Mouse (Mus musculus) cerebellum, postnatal 36 days (tissue): ENCODE measurements around the gene Amelx.

Source experiments
- DNase-seq, 2 experiments: peaks; one replicate each; pipeline ENCODE4 v3.0.0; 2021 to 2022; ENCODE audit warnings: mixed read lengths in 2 of 2

Amelx gene

DNA sequence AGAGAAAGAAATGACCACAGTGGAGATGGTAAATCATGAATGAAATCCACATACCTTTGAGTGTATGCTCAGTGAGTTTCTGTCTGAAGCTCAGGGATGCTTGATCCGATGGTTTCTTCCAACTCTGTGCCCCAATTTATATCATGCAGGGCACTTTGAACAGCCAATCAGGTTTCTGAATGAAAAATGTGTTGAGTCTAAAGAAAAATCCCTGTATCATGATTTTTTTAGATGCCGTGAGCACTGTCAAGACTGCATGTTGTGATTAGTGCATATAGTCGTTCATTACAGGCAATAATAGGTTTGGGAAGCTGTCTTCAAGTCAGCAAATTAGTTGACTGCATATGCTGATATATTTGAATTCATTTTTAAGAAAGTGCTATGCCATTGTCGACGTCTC is at the start of gene Amelx:
TSS of gene Amelx (minus strand) at position 101 of the 400 bp plus-strand sequence.
- no peak for DNase-seq

DNA sequence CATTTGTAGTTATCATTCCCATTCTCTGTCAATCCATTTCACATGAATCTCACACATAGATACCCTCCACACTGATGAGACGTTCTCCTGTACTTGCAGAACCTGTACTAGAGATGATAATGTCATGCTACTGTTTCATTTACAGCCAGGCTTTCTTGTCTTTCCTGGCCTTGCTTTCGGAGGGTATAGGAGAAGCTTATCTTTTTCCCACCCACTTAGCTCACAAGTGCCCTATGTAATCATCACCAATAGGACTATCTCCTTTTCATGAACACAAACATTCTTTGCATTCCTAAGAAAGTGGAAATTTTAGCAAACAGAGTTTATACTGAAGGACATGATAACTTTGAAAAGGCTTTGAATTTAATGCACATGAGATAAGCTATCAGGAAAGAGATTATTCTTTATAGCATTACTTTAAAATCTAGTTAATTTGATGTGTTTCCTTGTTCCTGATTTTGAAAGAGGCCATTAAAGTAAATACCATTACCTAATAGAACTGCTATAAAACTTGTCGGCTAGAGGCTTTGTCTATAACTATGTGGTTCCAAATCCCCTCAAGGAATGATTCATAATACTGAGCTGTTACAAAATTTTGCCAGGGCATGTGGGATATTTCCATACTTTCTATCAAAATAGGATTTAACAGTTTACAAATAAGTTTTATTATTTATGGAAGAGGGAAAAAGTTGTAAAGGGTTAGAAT is 35.5 kb upstream of the Amelx start:
- DNase-seq = no peak

- DNase-seq = no peak
Measured at GRCm38 (mm10) chrX:169220064-169220463, 33.1 kb upstream of the Amelx start.

DNA sequence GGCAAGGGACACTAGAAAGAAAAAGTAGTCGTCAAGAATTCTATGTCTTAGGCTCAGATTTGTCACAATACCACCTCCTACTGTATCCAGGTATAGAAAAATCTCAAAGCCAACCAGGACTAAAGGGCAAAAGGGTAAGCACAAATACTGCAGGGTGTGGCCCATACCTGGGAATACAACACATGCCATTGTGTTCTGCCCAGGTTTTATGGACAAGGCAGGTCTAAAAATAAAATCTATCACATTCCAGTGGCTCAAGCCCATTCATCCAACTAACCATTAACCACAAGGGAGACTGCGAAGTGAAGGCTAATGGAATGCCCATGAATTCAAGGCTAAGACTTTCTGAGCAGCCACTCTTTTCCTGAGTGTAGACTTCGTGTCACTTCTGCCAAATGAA is 23.0 kb upstream of the Amelx start:
- DNase-seq = no peak

DNA sequence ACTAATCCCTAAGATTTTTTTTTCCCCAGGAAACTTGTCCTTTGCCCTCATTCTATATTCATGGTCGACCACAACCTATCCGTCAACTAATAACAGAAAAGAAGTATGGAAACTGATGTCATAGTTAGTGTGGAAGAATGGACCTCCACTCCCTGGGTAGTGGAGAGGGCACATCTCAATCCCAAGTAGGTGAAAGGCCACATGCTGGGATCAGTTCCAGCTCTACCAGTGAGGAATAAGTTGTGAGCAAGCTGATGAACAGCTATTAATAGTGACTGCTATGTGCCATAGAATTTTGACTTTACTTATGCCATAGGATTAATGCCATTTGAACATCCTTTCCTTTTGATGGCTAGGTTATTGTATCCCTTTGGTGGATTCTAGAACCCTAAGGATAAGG is 8.4 kb downstream of the Amelx start:
- DNase-seq = no peak

- no peak for DNase-seq
Measured at GRCm38 (mm10) chrX:169173796-169174195, 13.2 kb downstream of the Amelx start.

- DNase-seq = no peak
Measured at GRCm38 (mm10) chrX:169170981-169171380, 16.0 kb downstream of the Amelx start.

DNA sequence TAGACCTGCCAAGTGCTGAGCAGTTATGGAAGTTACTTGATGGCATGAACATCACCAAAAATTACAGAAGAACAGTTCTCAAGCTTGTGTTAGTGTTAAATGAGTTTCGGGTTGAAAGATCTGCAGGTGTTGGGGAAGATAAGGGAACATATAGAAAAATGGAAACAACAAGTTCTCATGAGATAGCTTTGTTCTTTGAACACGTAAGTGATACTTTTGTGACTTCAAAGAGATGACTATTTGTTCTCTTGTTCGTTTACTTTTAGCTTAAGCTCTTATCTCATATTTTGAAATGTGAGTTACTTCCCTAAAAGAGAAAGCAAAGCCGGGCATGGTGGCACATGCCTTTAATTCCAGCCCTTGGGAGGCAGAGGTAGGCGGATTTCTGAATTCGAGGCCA is 28.6 kb downstream of the Amelx start:
- no peak for DNase-seq

DNA sequence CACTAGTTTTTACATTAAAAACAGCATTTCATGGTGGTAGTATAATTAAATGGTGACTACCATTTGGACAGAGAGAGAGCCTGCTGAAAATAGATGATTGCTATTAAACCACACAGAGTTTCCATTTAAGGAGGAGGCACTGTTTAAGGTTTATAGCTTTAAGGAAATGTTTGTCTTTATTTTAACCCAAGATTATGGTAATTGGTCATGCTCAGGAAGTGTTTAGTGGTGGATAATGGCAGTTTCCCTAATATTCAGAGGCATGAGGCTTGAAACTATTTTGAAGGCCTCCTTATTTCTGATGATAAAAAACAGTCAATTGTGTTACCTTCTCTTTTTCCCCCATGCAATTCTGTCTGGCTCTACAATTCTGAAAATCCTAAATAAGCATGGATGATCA is 33.2 kb downstream of the Amelx start:
- DNase-seq = no peak

DNA sequence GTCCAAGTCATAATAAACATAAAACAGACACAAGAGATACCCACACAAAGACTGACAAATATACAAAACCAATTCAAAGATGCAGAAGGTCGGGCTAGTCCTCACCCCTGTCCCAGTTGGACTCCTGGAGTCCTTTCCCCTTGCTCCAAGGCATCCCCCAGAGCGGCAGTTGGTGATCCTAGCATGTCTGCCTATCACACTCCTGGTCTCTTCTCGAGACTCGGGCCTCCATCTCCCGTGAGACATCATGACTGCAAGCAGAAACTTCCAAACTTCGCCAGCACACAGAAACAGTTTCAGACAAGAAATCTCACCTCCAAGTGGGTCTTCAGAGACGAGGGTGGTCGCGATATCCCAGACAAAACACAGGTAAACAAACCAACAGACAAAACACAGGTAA is 46.5 kb downstream of the Amelx start:
- DNase-seq = no peak

GRCm38 (mm10) chrX:169139758-169140157 is 47.2 kb downstream of the Amelx start:
- DNase-seq = no peak
